Mouse (Mus musculus): ENCODE measurements around the gene Gm11985.

- TF ChIP-seq CTCF (IDR thresholded peaks at IDR 0.05; ENCODE audit: insufficient read depth, low read depth, low read length) (no peak), POLR2A (IDR thresholded peaks at IDR 0.05; ENCODE audit: insufficient read depth, low read depth, low read length) (no peak)
These were observed 48.4 kb upstream of the Gm11985 start for GRCm38 (mm10) chr11:7236751-7237150.

All from olfactory bulb, adult 2 months (tissue).